20 mouse cellular contexts compared by ENCODE assay signal in the genomic region with DNA sequence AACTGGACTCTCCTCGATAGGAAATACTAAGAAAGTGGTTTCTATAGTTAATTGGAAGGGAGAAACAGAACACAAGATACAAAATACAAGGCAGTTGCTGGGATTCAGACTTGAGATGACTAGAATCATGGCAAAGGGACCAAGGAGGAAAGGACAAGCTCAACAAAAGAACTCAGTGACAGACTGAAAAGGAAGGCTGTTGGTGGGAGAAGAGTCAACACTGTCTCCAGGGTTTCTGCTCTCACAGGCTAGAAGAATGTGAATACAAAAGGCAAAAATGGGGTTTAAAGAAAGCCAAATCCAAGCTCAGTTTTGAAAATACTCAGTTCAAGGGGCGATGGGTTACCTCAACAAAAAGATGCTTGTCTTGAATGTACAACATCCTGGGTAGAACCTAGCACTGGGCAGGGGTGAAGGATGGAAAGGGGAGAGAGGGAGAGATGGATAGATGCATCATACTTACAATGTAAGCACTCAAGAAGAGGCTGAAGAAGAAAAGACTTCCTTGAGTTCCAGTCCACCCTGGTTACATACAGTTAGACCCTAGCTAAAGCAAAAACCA.
DNase-seq lines count a peak whose midpoint lies in the region; ATAC-seq lines count a peak whose summit lies in the region.
"Had no signal": no experiment of that assay in that cellular context is flagged by ENCODE, and none has a peak within 500 bp of the region (broad histone marks: within the 10 kb centered on the region; RNA-seq: fewer than 3 reads in every experiment).

No protein-coding gene starts in this region.

- H3K9ac ChIP-seq in hindbrain, embryonic 15.5 days, result no peak overlapping the region
- no peak overlapping the region for H3K9ac ChIP-seq in hindbrain, embryonic 12.5 days
- no peak overlapping the region for H3K9ac ChIP-seq in midbrain, embryonic 15.5 days
- H3K9ac ChIP-seq in neural tube, embryonic 14.5 days (replicated peaks; ENCODE audit: low read depth, low read length), result no peak overlapping the region
- H3K9ac ChIP-seq in neural tube, embryonic 15.5 days (replicated peaks), result no peak overlapping the region
- H3K9ac ChIP-seq: embryonic facial prominence, embryonic 15.5 days had no signal

- H3K4me1 ChIP-seq in hindbrain, embryonic 15.5 days (replicated peaks), result peaks cover 19% of the 10 kb centered on the region
- peaks cover 13% of the 10 kb centered on the region; the same call in 1 of the 2 replicates for H3K4me1 ChIP-seq in hindbrain, embryonic 12.5 days
- peaks cover 46% of the 10 kb centered on the region for H3K4me1 ChIP-seq in midbrain, embryonic 10.5 days
- H3K4me1 ChIP-seq in midbrain, embryonic 15.5 days, result peaks cover 15% of the 10 kb centered on the region; the same call in 1 of the 2 replicates
- peaks cover 10% of the 10 kb centered on the region; the same call in 1 of the 2 replicates for H3K4me1 ChIP-seq in neural tube, embryonic 14.5 days (ENCODE audit: control insufficient read depth, insufficient read depth, low read length)
- peaks cover 23% of the 10 kb centered on the region for H3K4me1 ChIP-seq in neural tube, embryonic 15.5 days
- H3K4me1 ChIP-seq: embryonic facial prominence, embryonic 15.5 days had no signal

- peak overlapping the region; percentile 13; the same call in 1 of the 2 replicates for H3K27ac ChIP-seq in hindbrain, embryonic 15.5 days (replicated peaks)
- H3K27ac ChIP-seq in hindbrain, embryonic 12.5 days, result no peak overlapping the region
- peak overlapping the region; percentile 46; the same call in 1 of the 2 replicates for H3K27ac ChIP-seq in midbrain, embryonic 10.5 days (replicated peaks)
- H3K27ac ChIP-seq in midbrain, embryonic 15.5 days, result no peak overlapping the region
- H3K27ac ChIP-seq in neural tube, embryonic 14.5 days (ENCODE audit: low read depth, low read length), result peak overlapping the region; percentile 48
- H3K27ac ChIP-seq in neural tube, embryonic 15.5 days (replicated peaks), result peak overlapping the region; percentile 64
- H3K27ac ChIP-seq: embryonic facial prominence, embryonic 15.5 days; forebrain, embryonic 10.5 days; gastrocnemius, adult 2 months had no signal

- no peaks in the 10 kb centered on the region for H3K9me3 ChIP-seq in hindbrain, embryonic 15.5 days
- H3K9me3 ChIP-seq in hindbrain, embryonic 12.5 days (replicated peaks), result 0 out of 2 replicates have a peak, but pooled peaks cover 4% of the 10 kb centered on the region
- H3K9me3 ChIP-seq in midbrain, embryonic 10.5 days (replicated peaks), result no peaks in the 10 kb centered on the region; the same call in 1 of the 2 replicates
- H3K9me3 ChIP-seq in midbrain, embryonic 15.5 days, result no peaks in the 10 kb centered on the region
- no peaks in the 10 kb centered on the region for H3K9me3 ChIP-seq in neural tube, embryonic 14.5 days (ENCODE audit: control insufficient read depth, low read length)
- no peaks in the 10 kb centered on the region for H3K9me3 ChIP-seq in neural tube, embryonic 15.5 days (replicated peaks)
- H3K9me3 ChIP-seq: embryonic facial prominence, embryonic 15.5 days; forebrain, embryonic 10.5 days had no signal

- DNase-seq in midbrain, embryonic 10.5 days (ENCODE audit: low spot score), result no peak
- DNase-seq: adrenal gland, adult 2 months; adrenal gland, postnatal 25 days; cerebellum, adult 18-20 months; cerebellum, postnatal 10 days; embryo, embryonic 11 days; gastrocnemius, adult 2 months; gastrocnemius, postnatal 25 days; heart, postnatal 10 days; heart, postnatal 4 days had no signal

- H3K27me3 ChIP-seq in hindbrain, embryonic 15.5 days, result no peaks in the 10 kb centered on the region
- H3K27me3 ChIP-seq in hindbrain, embryonic 12.5 days, result no peaks in the 10 kb centered on the region
- H3K27me3 ChIP-seq in midbrain, embryonic 10.5 days (ENCODE audit: low read depth, poor library complexity, severe bottlenecking), result no peaks in the 10 kb centered on the region
- no peaks in the 10 kb centered on the region for H3K27me3 ChIP-seq in midbrain, embryonic 15.5 days (replicated peaks)
- no peaks in the 10 kb centered on the region for H3K27me3 ChIP-seq in neural tube, embryonic 14.5 days (ENCODE audit: control insufficient read depth, insufficient read depth, low read length)
- H3K27me3 ChIP-seq in neural tube, embryonic 15.5 days (replicated peaks), result no peaks in the 10 kb centered on the region
- H3K27me3 ChIP-seq: embryonic facial prominence, embryonic 15.5 days had no signal

- no peak overlapping the region for H3K4me3 ChIP-seq in hindbrain, embryonic 15.5 days
- H3K4me3 ChIP-seq in hindbrain, embryonic 12.5 days, result no peak overlapping the region
- H3K4me3 ChIP-seq in midbrain, embryonic 10.5 days, result no peak overlapping the region
- H3K4me3 ChIP-seq in midbrain, embryonic 15.5 days, result no peak overlapping the region
- H3K4me3 ChIP-seq in neural tube, embryonic 14.5 days (ENCODE audit: low read depth, low read length), result no peak overlapping the region
- no peak overlapping the region for H3K4me3 ChIP-seq in neural tube, embryonic 15.5 days (replicated peaks)
- H3K4me3 ChIP-seq: embryonic facial prominence, embryonic 15.5 days; erythroblast, embryonic 14.5 days; forebrain, embryonic 10.5 days; gastrocnemius, adult 2 months had no signal

- no peaks in the 10 kb centered on the region for H3K36me3 ChIP-seq in hindbrain, embryonic 15.5 days
- no peaks in the 10 kb centered on the region for H3K36me3 ChIP-seq in hindbrain, embryonic 12.5 days
- H3K36me3 ChIP-seq in midbrain, embryonic 10.5 days, result peaks cover 16% of the 10 kb centered on the region
- H3K36me3 ChIP-seq in midbrain, embryonic 15.5 days (replicated peaks), result no peaks in the 10 kb centered on the region
- H3K36me3 ChIP-seq in neural tube, embryonic 14.5 days (ENCODE audit: control insufficient read depth, insufficient read depth, low read length), result no peaks in the 10 kb centered on the region
- H3K36me3 ChIP-seq in neural tube, embryonic 15.5 days, result no peaks in the 10 kb centered on the region
- H3K36me3 ChIP-seq: embryonic facial prominence, embryonic 15.5 days had no signal

- no peak; the same call in 1 of the 2 replicates for ATAC-seq in hindbrain, embryonic 15.5 days (ENCODE audit: low FRiP score, low read depth)
- ATAC-seq in hindbrain, embryonic 12.5 days (ENCODE audit: low FRiP score), result no peak
- ATAC-seq in midbrain, embryonic 15.5 days (replicated peaks), result no peak
- ATAC-seq in neural tube, embryonic 14.5 days (ENCODE audit: low read depth), result no peak
- peak; percentile 33; the same call in 1 of the 2 replicates for ATAC-seq in neural tube, embryonic 15.5 days (ENCODE audit: low FRiP score)
- ATAC-seq: forebrain, embryonic 14.5 days; inflammation-experienced regulatory T-cells, adult 6 months had no signal

- H3K4me2 ChIP-seq in hindbrain, embryonic 15.5 days, result no peak overlapping the region
- no peak overlapping the region for H3K4me2 ChIP-seq in hindbrain, embryonic 12.5 days (replicated peaks)
- H3K4me2 ChIP-seq in midbrain, embryonic 15.5 days, result no peak overlapping the region
- H3K4me2 ChIP-seq in neural tube, embryonic 14.5 days (ENCODE audit: low read depth, low read length), result no peak overlapping the region
- H3K4me2 ChIP-seq in neural tube, embryonic 15.5 days, result no peak overlapping the region
- H3K4me2 ChIP-seq: embryonic facial prominence, embryonic 15.5 days had no signal

- 48% methylated on average over 2 of the region's 2 CpGs for WGBS in hindbrain, embryonic 15.5 days
- WGBS in hindbrain, embryonic 12.5 days, result 63% methylated on average over 2 of the region's 2 CpGs
- WGBS in midbrain, embryonic 10.5 days, result 43% methylated on average over 2 of the region's 2 CpGs
- 61% methylated on average over 2 of the region's 2 CpGs for WGBS in midbrain, embryonic 15.5 days
- 64% methylated on average over 2 of the region's 2 CpGs for WGBS in neural tube, embryonic 14.5 days
- WGBS in neural tube, embryonic 15.5 days, result 70% methylated on average over 2 of the region's 2 CpGs

Comparison
In these comparisons a context has a peak if more than half of its experiments do, and no peak if none do; other contexts are left out.
1. H3K27ac ChIP-seq: peak in hindbrain, embryonic 15.5 days (single experiment), midbrain, embryonic 10.5 days (single experiment), neural tube, embryonic 14.5 days (single experiment) and neural tube, embryonic 15.5 days (single experiment); none in hindbrain, embryonic 12.5 days (single experiment) and midbrain, embryonic 15.5 days (single experiment).